Mouse (Mus musculus): ENCODE results near the gene Sema4g.
"Not testable (repeated sequence)": the region's sequence is repeated elsewhere in the genome, so short reads cannot be mapped to it uniquely, and the experiment has no call there.

- not testable (repeated sequence) for TF ChIP-seq POLR2A (IDR thresholded peaks at IDR 0.05; ENCODE audit: borderline replicate concordance, control insufficient read depth, low read depth, low read length); CTCF (IDR thresholded peaks at IDR 0.05; ENCODE audit: control insufficient read depth, insufficient read depth, low read length)
Observed at GRCm38 (mm10) chr19:45038198-45038597, 49.3 kb downstream of the Sema4g start.
